Mouse (Mus musculus) kidney, adult 2 months (tissue): ENCODE data around the gene Pdzd7.

ENCODE experiments used
- CTCF ChIP-seq: fragments of 200-500 bp; conservative IDR thresholded peaks from 2 replicates; pipeline ENCODE4 v1.5.1; 2011; ENCODE audit warnings: low read depth, mild to moderate bottlenecking, control low read depth, low read length, moderate library complexity, mixed read lengths; ENCODE audit not compliant: insufficient read depth, insufficient read length
- POLR2A ChIP-seq: fragments of 200-500 bp; IDR thresholded peaks from one replicate; pipeline ENCODE4 v1.6.1; 2011; ENCODE audit warnings: low read depth, low read length, control low read depth

GRCm38 (mm10) chr19:44992246-44992645 lies 53.3 kb downstream of the Pdzd7 start:
- no peak for TF ChIP-seq CTCF
- TF ChIP-seq POLR2A, result no peak
